In the genomic region with DNA sequence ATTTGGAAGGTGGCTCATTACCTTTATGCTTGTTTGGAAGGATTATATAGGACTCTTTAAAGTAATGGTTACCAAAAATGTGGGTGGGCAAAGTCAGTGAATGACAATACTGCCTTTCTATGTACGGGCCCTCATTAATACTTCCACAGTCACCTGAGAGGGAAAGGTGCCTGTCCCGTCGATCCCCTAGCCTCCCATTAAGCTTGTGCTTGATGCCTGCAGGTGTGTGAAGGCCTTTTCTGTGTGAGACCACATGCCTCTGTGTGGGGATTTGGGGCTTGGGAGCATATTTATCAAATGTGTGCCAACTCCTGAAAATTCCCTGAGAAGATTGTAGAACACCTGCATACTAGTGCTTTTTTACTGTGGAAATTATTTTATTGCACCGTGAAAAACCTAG, we compare ENCODE assay signal across 35 mouse cellular contexts.
"Had no signal": no experiment of that assay in that cellular context is flagged by ENCODE, and none has a peak within 500 bp of the region (broad histone marks: within the 10 kb centered on the region; RNA-seq: fewer than 3 reads in every experiment).

No protein-coding gene starts in this region.

- H3K9ac ChIP-seq: heart, embryonic 12.5 days; heart, embryonic 13.5 days; heart, embryonic 15.5 days; hindbrain, embryonic 12.5 days; hindbrain, embryonic 13.5 days; hindbrain, embryonic 14.5 days; hindbrain, embryonic 15.5 days; intestine, embryonic 15.5 days; kidney, embryonic 15.5 days had no signal

- H3K4me2 ChIP-seq: heart, embryonic 11.5 days; heart, embryonic 12.5 days; heart, embryonic 13.5 days; heart, embryonic 15.5 days; hindbrain, embryonic 12.5 days; hindbrain, embryonic 13.5 days; hindbrain, embryonic 14.5 days; hindbrain, embryonic 15.5 days; intestine, embryonic 15.5 days; kidney, embryonic 15.5 days had no signal

- H3K27ac ChIP-seq: heart, embryonic 10.5 days; heart, embryonic 13.5 days; heart, embryonic 15.5 days; hindbrain, embryonic 10.5 days; hindbrain, embryonic 12.5 days; hindbrain, embryonic 13.5 days; hindbrain, embryonic 14.5 days; hindbrain, embryonic 15.5 days; hindbrain, postnatal 0 days; intestine, embryonic 15.5 days; kidney, embryonic 15.5 days; kidney, postnatal 0 days; layer of hippocampus, adult 2 months had no signal

- H3K4me1 ChIP-seq: heart, embryonic 10.5 days; heart, embryonic 12.5 days; heart, embryonic 13.5 days; heart, embryonic 15.5 days; hindbrain, embryonic 10.5 days; hindbrain, embryonic 12.5 days; hindbrain, embryonic 13.5 days; hindbrain, embryonic 15.5 days; intestine, embryonic 15.5 days; kidney, embryonic 15.5 days had no signal

- H3K36me3 ChIP-seq: heart, embryonic 10.5 days; heart, embryonic 12.5 days; heart, embryonic 13.5 days; heart, embryonic 15.5 days; hindbrain, embryonic 10.5 days; hindbrain, embryonic 12.5 days; hindbrain, embryonic 13.5 days; hindbrain, embryonic 15.5 days; intestine, embryonic 15.5 days; kidney, embryonic 15.5 days had no signal

- H3K27me3 ChIP-seq: heart, embryonic 12.5 days; heart, embryonic 13.5 days; heart, embryonic 15.5 days; hindbrain, embryonic 12.5 days; hindbrain, embryonic 15.5 days; intestine, embryonic 15.5 days; kidney, embryonic 15.5 days had no signal

- H3K4me3 ChIP-seq: heart, embryonic 10.5 days; heart, embryonic 12.5 days; heart, embryonic 13.5 days; heart, embryonic 15.5 days; hindbrain, embryonic 10.5 days; hindbrain, embryonic 12.5 days; hindbrain, embryonic 13.5 days; hindbrain, embryonic 15.5 days; intestine, embryonic 15.5 days; kidney, embryonic 15.5 days; layer of hippocampus, adult 2 months had no signal

- DNase-seq: heart, postnatal 10 days; heart, postnatal 14 days; heart, postnatal 36 days; heart, postnatal 4 days; kidney, adult 11 months; kidney, adult 18-20 months; kidney, adult 2 months; kidney, adult 8-10 months; kidney, adult 9 months; kidney, postnatal 10 days; kidney, postnatal 14 days; kidney, postnatal 25 days; kidney, postnatal 36 days; kidney, postnatal 4 days; layer of hippocampus, adult 9-11 months; layer of hippocampus, postnatal 36 days had no signal

- H3K9me3 ChIP-seq: heart, embryonic 10.5 days; heart, embryonic 12.5 days; heart, embryonic 13.5 days; heart, embryonic 15.5 days; hindbrain, embryonic 10.5 days; hindbrain, embryonic 12.5 days; hindbrain, embryonic 13.5 days; hindbrain, embryonic 15.5 days; intestine, embryonic 15.5 days; kidney, embryonic 15.5 days had no signal

- ATAC-seq: hindbrain, embryonic 16.5 days; hindbrain, postnatal 0 days; inflammation-experienced regulatory T-cells, adult 6 months; intestine, embryonic 15.5 days; intestine, embryonic 16.5 days; intestine, postnatal 0 days had no signal
